Mouse (Mus musculus) forebrain, embryonic 10.5 days (tissue): ENCODE results near the gene St8sia2. TPM values are rescaled to one million over a fixed set of nuclear protein-coding genes. Genes with fewer than 3 reads are reported as not detected.

Source experiments
- DNase-seq: peaks from one replicate; pipeline ENCODE4 v3.0.0-alpha.2; 2017; ENCODE audit warnings: low spot score; ENCODE audit errors: extremely low spot score
- H3K27ac ChIP-seq: fragments of 300-500 bp; sonication (generic); 2 replicates; pipeline ENCODE4 v1.5.1; 2016; ENCODE audit warnings: mild to moderate bottlenecking
- H3K27me3 ChIP-seq: fragments of 300-500 bp; sonication (generic); 2 replicates; pipeline ENCODE4 v1.6.1; 2016; ENCODE audit warnings: mild to moderate bottlenecking; ENCODE audit not compliant: poor library complexity, severe bottlenecking
- H3K36me3 ChIP-seq: fragments of 300-500 bp; sonication (generic); replicated peaks from 2 replicates; pipeline ENCODE4 v1.6.1; 2016; ENCODE audit warnings: mild to moderate bottlenecking, moderate library complexity
- H3K4me1 ChIP-seq: fragments of 300-500 bp; sonication (generic); 2 replicates; pipeline ENCODE4 v1.6.1; 2016
- H3K4me3 ChIP-seq: fragments of 300-500 bp; sonication (generic); 2 replicates; pipeline ENCODE4 v1.5.1; 2016; ENCODE audit warnings: mild to moderate bottlenecking, moderate library complexity
- H3K9me3 ChIP-seq: fragments of 300-500 bp; sonication (generic); 2 replicates; pipeline ENCODE4 v1.6.1; 2016; ENCODE audit warnings: mild to moderate bottlenecking, moderate library complexity
- WGBS: fragments of 180-500 bp; shearing (Covaris S2); methylation state at CpG from one replicate; pipeline ENCODE4 v1.1.7; 2016; 5-methylcytosine and 5-hydroxymethylcytosine counted together
- polyA plus RNA-seq: library from polyadenylated mRNA; unstranded; fragments of >200 nt; fragmentation: Nextera tagmentation; extraction: Ambion mirVana; gene quantifications from 2 replicates; pipeline ENCODE4 v1.2.1, GENCODE M21; 2016

The St8sia2 gene
- polyA plus RNA-seq, 1 experiment from 2014 or later: 12.4 TPM

DNA sequence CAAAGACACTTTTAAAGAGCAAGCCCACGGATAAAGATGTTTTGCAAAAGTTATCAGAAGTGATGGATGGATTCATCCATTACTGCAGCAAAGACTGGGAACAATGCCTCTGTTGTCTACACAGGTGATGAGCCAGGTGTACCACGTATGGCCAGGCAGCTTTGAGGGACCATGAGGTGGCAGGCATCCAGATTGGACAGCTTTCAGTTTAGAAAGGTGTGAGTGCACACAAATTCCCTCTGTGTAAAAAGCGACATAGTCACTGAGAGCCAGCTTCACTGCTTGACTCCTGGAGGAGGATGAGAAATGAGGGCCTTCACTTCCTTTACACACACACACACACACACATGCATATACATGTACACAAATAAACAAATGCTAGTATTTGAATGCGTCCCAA lies 60.4 kb downstream of the St8sia2 start:
- Histone ChIP-seq H3K36me3 (peaks cover 77% of the 10 kb centered on the region), H3K4me1 (no peaks in the 10 kb centered on the region)
- 93% methylated on average over 4 of the region's 4 CpGs for WGBS

DNA sequence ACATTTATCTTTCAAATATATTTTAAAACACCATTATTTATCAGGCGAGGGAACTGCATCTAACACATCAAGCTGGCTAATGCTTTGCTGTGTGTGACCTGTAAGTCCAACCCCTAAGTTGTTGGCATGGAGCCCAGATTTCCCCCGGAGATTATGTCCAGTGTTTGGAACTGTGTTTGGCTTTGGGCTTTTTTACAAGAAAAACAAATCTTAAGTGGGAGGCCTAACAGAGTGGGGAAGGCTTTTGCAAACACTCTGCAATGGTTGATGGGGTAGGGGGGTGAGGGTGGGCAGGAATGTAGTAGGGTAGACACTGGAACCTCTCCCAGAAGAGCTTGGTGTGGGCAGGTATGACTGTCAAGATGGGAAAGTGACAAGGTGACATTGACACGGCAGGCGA lies 71.8 kb downstream of the St8sia2 start:
- DNase-seq: no peak
- Histone ChIP-seq H3K27me3 (no peaks in the 10 kb centered on the region), H3K4me3 (no peak overlapping the region), H3K36me3 (peaks cover 63% of the 10 kb centered on the region), H3K9me3 (no peaks in the 10 kb centered on the region), H3K4me1 (peaks cover 5% of the 10 kb centered on the region; the same call in 1 of the 2 replicates), H3K27ac (no peak overlapping the region)
- WGBS: 88% methylated on average over 4 of the region's 4 CpGs

More for the DNA sequence above, 60.4 kb downstream of the St8sia2 start:
- Histone ChIP-seq H3K4me3 (no peak overlapping the region), H3K9me3 (no peaks in the 10 kb centered on the region), H3K27me3 (no peaks in the 10 kb centered on the region), H3K27ac (no peak overlapping the region)
- DNase-seq: no peak

DNA sequence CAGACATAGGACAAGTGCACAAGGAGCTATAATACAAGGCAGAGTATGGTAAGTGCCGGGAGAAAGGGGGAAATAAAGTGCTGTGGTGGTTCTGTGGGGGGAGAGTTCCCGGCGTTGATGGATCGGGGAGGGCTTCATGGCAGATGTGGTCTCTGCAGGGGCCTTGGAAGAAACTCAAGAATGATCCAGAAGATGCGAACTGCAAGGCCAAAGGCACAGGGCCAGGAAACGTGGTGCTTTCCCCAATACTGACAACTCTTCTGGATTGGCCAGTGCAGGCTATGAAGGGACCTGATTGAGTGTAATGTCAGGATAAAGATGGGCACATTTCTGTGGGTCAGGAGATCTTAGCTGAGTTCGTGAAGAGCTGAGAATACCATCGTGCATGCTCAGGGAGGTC lies 74.3 kb downstream of the St8sia2 start:
- peaks cover 45% of the 10 kb centered on the region for H3K36me3 ChIP-seq
- H3K9me3 ChIP-seq: no peaks in the 10 kb centered on the region
- no peaks in the 10 kb centered on the region for H3K27me3 ChIP-seq
- 93% methylated on average over 8 of the region's 8 CpGs for WGBS
- DNase-seq: no peak
- H3K4me3 ChIP-seq: no peak overlapping the region
- H3K27ac ChIP-seq: no peak overlapping the region
- H3K4me1 ChIP-seq: peaks cover 5% of the 10 kb centered on the region; the same call in 1 of the 2 replicates

DNA sequence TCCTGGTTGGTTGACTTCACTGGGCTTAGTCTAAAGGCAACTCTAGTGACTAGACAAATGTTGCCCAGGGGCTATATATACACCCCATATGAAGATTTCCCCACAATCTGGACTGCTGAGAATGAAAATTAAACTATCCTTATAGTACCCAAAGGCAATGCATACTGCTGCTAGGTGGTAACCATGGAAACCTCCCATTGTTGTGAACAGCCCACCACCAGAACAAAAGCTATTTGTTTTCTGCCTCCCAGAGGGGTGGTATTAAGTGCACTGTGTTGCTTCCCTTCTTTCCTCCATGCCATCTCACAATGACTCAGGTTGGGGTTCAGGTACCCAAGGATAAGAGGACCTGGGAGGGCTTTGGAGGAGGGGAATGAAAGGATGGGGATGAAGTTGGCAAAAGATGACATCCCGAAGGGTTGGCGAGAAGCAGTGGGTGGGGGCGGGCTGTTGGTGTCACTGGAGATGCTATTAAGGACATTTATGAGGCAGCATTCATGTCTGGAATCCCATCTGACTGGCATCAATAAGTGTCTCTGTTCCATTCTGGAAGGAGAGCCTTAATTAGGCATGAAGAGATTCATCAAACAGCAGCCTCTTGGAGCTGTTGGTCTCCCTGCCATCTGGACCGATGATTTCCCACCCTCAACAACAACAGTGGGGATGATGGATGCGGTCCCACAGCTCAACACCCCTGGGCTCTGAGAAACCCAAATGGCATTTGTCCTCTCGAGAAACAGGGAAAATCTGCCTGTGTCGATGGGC lies 75.3 kb downstream of the St8sia2 start:
- H3K27ac ChIP-seq: no peak overlapping the region
- 92% methylated on average over 7 of the region's 7 CpGs for WGBS
- no peaks in the 10 kb centered on the region for H3K9me3 ChIP-seq
- no peak overlapping the region for H3K4me3 ChIP-seq
- H3K36me3 ChIP-seq: peaks cover 34% of the 10 kb centered on the region
- H3K27me3 ChIP-seq: no peaks in the 10 kb centered on the region
- peaks cover 5% of the 10 kb centered on the region; the same call in 1 of the 2 replicates for H3K4me1 ChIP-seq
- no peak for DNase-seq

DNA sequence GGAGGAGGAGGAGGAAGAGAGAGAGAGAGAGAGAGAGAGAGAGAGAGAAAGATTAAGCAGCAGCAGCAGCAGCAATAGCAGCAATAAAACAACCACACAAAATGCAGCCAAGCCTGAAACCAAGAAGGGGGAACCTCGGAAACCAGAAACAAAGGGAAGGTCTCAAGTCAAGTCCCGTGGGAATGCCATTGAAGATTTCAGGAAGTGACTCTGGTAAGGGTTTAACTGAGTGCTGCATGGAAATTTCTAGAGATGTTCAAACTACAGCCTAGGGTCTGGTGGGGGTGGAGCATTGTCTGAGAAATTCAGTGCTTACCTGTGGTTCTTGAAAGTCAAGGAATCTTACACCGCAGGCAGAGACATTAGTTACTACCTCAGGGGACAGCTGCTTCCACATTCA lies 77.4 kb downstream of the St8sia2 start:
- Histone ChIP-seq H3K9me3 (no peaks in the 10 kb centered on the region), H3K36me3 (peaks cover 13% of the 10 kb centered on the region; the same call in 1 of the 2 replicates), H3K27ac (no peak overlapping the region), H3K4me3 (no peak overlapping the region), H3K4me1 (peaks cover 5% of the 10 kb centered on the region; the same call in 1 of the 2 replicates), H3K27me3 (no peaks in the 10 kb centered on the region)
- WGBS: 67% methylated on average over 3 of the region's 3 CpGs
- DNase-seq: no peak

DNA sequence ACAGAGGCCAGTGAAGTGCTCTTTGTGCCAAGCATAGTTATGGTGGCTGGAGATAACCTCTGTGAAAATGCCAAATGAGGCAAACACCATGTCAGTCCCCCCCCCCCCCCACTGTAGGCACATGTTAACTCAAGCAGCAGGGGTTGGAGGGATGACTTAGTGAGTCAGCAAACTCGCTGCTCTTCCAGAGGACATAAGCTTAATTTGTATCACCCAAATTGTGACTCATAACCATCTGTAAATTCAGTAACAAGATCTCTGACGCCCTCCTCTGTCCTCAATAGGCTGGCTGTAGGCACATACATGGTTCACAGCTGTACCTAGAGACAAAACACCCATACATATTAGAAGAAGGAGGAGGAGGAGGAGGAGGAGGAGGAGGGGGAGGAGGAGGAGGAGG lies 77.8 kb downstream of the St8sia2 start:
- Histone ChIP-seq H3K36me3 (peaks cover 9% of the 10 kb centered on the region; the same call in 1 of the 2 replicates), H3K4me1 (peaks cover 5% of the 10 kb centered on the region; the same call in 1 of the 2 replicates), H3K9me3 (no peaks in the 10 kb centered on the region), H3K27me3 (no peaks in the 10 kb centered on the region), H3K4me3 (no peak overlapping the region), H3K27ac (no peak overlapping the region)
- 68% methylated on average over 2 of the region's 2 CpGs for WGBS
- no peak for DNase-seq

DNA sequence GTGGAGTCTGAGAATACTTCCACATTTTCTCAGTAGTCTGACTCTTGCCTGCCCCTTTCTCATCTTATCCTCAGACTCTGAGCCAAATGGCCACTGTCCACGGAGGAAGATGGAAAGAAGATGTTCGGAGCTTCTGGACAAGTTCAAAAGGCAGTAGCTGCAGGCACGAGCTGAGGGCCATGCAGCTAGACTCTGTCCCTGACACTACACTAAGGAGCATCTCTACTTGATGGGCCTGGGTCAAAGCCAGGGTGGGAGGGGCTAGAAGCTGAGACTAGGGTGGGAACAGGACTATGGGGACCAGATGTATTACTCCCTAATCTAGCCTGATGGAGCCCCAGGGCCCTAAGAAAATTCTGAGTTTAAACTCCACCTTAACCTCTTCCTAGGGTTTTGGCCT lies 80.5 kb downstream of the St8sia2 start:
- no peak for DNase-seq
- H3K27ac ChIP-seq: no peak overlapping the region
- no peak overlapping the region for H3K4me3 ChIP-seq
- H3K36me3 ChIP-seq: no peaks in the 10 kb centered on the region
- 87% methylated on average over 3 of the region's 3 CpGs for WGBS
- H3K27me3 ChIP-seq: no peaks in the 10 kb centered on the region
- H3K9me3 ChIP-seq: no peaks in the 10 kb centered on the region
- H3K4me1 ChIP-seq: peaks cover 1% of the 10 kb centered on the region; the same call in 1 of the 2 replicates

DNA sequence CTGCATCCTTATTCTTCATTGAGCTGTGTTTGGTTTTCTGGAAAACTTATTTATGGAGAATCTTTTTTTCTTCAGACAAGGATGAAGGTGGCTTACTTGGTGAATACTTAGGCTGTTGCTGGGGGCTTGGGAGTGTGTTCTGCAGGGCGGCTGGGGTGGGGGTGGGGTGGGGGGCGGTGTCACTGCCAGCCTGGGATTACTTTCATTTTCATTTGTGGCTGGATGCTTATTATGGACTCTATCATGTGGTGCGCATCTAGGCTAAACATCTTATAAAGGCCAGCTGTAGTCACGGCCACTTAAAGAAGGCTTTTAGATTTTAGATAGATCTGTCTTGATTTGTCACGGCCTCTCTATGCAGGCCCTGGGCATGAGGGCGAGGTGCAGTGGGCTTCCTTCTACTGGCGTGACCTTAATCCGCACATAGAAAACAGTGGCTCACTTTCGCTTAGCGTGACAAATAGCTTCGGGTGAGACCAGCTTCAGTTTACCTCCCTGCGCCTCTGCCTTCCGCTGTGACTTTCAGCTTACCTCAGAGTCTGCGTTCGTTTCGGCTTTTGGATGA lies 92.5 kb downstream of the St8sia2 start:
- Histone ChIP-seq H3K9me3 (no peaks in the 10 kb centered on the region), H3K36me3 (no peaks in the 10 kb centered on the region), H3K27me3 (peaks cover 14% of the 10 kb centered on the region), H3K27ac (no peak overlapping the region), H3K4me3 (no peak overlapping the region), H3K4me1 (peaks cover 27% of the 10 kb centered on the region)
- WGBS: 77% methylated on average over 16 of the region's 16 CpGs
- DNase-seq: no peak

DNA sequence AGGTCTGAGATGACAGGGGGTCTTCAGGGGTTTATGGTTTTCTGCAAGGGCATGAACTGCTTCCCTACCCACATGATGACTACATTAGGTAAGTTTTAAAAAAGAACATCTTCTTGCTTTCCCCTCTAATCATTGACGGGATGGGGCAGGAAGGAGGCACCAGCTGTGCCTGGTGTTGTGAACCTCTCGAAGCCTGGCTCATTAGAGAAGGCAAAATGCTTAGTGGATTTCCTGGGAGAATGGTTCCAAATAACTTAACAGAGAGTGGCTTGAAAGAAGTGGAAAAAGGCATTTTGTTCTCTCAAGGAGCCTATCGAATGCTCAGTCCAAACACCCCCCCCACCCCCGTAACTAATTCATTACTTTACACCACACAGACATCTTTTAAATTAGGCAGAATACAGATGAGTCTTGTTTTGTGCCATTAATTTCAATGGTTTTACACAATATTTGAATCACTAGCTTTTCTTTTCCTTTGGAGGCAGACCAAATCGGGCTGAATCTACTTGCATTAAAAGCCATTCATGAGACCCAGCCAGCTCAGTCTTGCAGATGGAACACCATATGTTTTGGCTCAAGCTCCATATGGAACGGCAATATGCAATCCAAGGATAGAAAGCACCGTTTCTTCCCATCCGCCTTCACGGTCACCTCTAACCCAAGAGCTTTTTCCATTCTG lies 95.7 kb downstream of the St8sia2 start:
- Histone ChIP-seq H3K4me3 (no peak overlapping the region), H3K27ac (no peak overlapping the region), H3K27me3 (peaks cover 24% of the 10 kb centered on the region), H3K36me3 (no peaks in the 10 kb centered on the region), H3K4me1 (peaks cover 30% of the 10 kb centered on the region), H3K9me3 (no peaks in the 10 kb centered on the region)
- WGBS: 65% methylated on average over 9 of the region's 9 CpGs
- no peak for DNase-seq

DNA sequence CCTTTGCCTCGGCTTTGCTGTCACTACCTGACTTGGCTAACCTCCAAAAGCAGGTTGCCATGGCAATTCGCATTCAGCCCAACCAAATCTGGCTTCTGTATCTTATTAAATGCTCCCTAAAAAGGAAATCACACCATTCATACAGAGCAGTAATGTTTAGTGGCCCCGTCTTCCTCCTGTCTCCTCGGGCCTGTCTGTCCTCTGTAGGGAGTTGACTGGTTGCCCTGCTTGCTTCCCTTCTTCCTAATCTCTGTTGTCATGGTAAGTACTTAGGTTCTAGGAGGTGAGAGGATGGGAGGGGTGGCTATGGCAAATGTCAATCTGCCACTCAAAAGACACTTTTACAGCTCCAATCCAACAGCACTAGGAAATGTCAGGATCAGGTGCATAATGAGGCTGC lies 101.6 kb downstream of the St8sia2 start:
- Histone ChIP-seq H3K36me3 (no peaks in the 10 kb centered on the region), H3K27me3 (peaks cover 14% of the 10 kb centered on the region), H3K9me3 (no peaks in the 10 kb centered on the region), H3K4me1 (peaks cover 16% of the 10 kb centered on the region), H3K27ac (no peak overlapping the region), H3K4me3 (no peak overlapping the region)
- WGBS: 27% methylated on average over 4 of the region's 4 CpGs
- no peak for DNase-seq

DNA sequence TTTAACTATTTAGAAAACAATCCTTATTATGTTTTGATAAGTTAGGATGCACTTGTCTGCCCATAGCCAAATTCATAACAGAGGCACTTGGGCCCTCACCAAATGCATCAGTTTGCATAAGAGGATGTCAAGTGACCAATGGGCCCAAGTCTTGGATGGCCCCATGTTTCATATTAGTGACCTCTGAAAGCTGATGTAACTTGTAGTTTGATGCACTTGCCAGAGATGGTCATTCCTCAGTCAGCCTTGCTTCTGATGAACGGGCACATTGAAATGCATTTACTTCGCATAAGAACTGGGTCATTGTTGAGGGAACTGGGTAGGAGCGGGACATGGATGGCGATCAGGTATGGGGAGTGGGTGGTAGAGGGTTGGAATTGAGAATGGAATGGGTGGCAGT lies 102.6 kb downstream of the St8sia2 start:
- no peak overlapping the region for H3K27ac ChIP-seq
- no peak for DNase-seq
- peaks cover 16% of the 10 kb centered on the region for H3K4me1 ChIP-seq
- 92% methylated on average over 4 of the region's 4 CpGs for WGBS
- H3K9me3 ChIP-seq: no peaks in the 10 kb centered on the region
- no peak overlapping the region for H3K4me3 ChIP-seq
- H3K27me3 ChIP-seq: peaks cover 8% of the 10 kb centered on the region; the same call in 1 of the 2 replicates
- no peaks in the 10 kb centered on the region for H3K36me3 ChIP-seq

DNA sequence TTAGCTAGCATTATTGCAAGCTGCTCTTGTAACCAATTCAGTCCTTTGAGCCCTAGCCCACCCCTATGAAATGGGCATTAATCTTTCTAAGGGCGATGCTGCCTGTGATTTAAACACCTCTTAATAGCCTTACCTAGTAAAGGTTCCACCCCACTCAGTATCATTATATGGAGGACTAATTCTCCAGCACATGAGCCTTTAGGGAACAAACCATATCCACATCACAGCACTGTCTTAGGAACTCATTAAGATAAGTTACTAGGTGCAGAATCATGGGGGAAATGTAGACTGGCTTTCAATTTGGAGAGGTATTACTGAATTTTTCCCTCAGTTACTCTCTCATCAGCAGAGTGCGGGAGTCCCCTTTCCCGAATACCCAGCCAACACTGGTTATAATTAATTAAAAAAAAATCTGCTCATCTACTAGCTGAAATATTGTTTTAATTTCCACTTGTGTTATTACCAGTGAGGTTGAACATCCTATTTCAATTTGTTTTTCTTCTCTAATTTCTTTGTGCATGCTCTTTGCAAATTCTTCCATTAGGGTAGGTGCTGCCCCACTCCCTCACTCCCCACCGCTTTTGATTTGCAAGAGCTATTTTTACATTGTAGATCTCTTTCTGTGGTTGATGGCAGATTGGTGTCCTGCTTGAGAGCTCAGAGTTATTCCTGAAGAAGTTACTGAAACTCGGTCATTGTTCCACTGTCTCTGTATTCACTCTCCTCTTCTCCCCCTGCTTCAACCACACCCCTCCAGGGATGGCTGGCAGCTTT lies 103.9 kb downstream of the St8sia2 start:
- no peak for DNase-seq
- H3K36me3 ChIP-seq: no peaks in the 10 kb centered on the region
- H3K27me3 ChIP-seq: peaks cover 3% of the 10 kb centered on the region; the same call in 1 of the 2 replicates
- H3K4me1 ChIP-seq: peaks cover 16% of the 10 kb centered on the region
- no peaks in the 10 kb centered on the region for H3K9me3 ChIP-seq
- WGBS: 80% methylated on average over 5 of the region's 5 CpGs
- H3K27ac ChIP-seq: no peak overlapping the region
- no peak overlapping the region for H3K4me3 ChIP-seq
